Mouse (Mus musculus): ENCODE measurements at regions not wholly inside any gene's neighbourhood (a gene's known extent, or its start where the extent isn't known, plus 50 kb on each side); places are given as distances from the start of the nearest gene placed in this dataset.

DNA sequence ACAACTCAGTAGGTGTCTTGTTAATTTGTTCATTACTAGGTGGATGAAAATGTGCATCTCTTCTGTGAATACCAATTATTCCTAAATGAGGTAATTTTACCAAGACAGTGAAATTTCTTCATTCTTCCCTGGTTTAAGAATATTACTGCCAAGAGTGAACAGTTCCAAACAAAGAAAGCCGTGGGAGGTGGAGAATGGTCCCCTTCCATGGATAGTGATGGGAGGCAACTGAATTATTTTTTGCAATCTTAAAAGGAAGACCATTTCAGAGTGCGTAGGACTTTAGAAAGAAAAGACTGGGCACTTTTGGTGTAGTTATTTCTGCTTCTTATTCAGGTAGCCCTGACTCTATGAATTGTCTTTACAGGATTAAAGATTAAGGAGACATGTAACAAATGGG lies 2494.3 kb upstream of the Gm7489 start:
- H3K79me2 ChIP-seq (ENCODE audit: control insufficient read depth, insufficient read depth, low read length): no peaks in the 10 kb centered on the region
- no peaks in the 10 kb centered on the region for H3K36me3 ChIP-seq (ENCODE audit: control insufficient read depth, insufficient read depth, low read length)
- H3K9ac ChIP-seq (ENCODE audit: low read depth, low read length): no peak overlapping the region
- WGBS: 80% methylated on average over 2 of the region's 2 CpGs
- no peak for TF ChIP-seq POLR2A (IDR thresholded peaks at IDR 0.05; ENCODE audit: extremely low read depth, insufficient read depth, low read length)
- TF ChIP-seq CTCF (IDR thresholded peaks at IDR 0.05; ENCODE audit: low read depth, low read length): no peak
- H3K27ac ChIP-seq (replicated peaks; ENCODE audit: insufficient read depth, low read depth, low read length): no peak overlapping the region
- no peak for DNase-seq (ENCODE audit: extremely low read depth, low read depth, low spot score)
- no peak overlapping the region for H3K4me3 ChIP-seq (ENCODE audit: insufficient read depth, low read depth, low read length)
- no peaks in the 10 kb centered on the region for H3K27me3 ChIP-seq (ENCODE audit: control insufficient read depth, insufficient read depth, low read length)
- no peaks in the 10 kb centered on the region for H3K4me1 ChIP-seq (ENCODE audit: control insufficient read depth, insufficient read depth, low read length)

DNA sequence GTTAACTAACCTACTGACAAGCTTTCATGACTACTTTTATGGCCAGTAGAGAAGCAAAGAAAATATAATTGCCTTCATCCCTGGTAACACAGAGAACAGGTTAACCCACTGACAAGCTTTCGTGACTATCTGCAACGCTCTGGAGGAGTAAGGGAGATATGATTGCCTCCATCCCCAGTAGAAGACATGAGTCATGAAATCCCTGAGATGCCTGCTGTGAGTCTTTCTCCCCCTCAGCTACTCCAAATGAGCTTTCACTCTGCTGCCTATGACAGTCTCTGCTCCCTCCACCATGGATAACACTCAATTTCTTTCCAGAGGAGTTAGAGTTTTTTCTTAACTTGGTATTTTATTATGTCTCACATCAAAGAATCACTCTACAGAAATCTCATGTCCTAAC lies 2493.4 kb upstream of the Gm7489 start:
- no peak for TF ChIP-seq POLR2A (IDR thresholded peaks at IDR 0.05; ENCODE audit: extremely low read depth, insufficient read depth, low read length)
- no peak for TF ChIP-seq CTCF (IDR thresholded peaks at IDR 0.05; ENCODE audit: low read depth, low read length)
- no peak for DNase-seq (ENCODE audit: extremely low read depth, low read depth, low spot score)
- Histone ChIP-seq H3K27me3 (ENCODE audit: control insufficient read depth, insufficient read depth, low read length) (no peaks in the 10 kb centered on the region), H3K9ac (ENCODE audit: low read depth, low read length) (no peak overlapping the region), H3K27ac (replicated peaks; ENCODE audit: insufficient read depth, low read depth, low read length) (no peak overlapping the region), H3K36me3 (ENCODE audit: control insufficient read depth, insufficient read depth, low read length) (no peaks in the 10 kb centered on the region), H3K79me2 (ENCODE audit: control insufficient read depth, insufficient read depth, low read length) (no peaks in the 10 kb centered on the region), H3K4me1 (ENCODE audit: control insufficient read depth, insufficient read depth, low read length) (no peaks in the 10 kb centered on the region), H3K4me3 (ENCODE audit: insufficient read depth, low read depth, low read length) (no peak overlapping the region)
- 86% methylated on average over 2 of the region's 2 CpGs for WGBS

DNA sequence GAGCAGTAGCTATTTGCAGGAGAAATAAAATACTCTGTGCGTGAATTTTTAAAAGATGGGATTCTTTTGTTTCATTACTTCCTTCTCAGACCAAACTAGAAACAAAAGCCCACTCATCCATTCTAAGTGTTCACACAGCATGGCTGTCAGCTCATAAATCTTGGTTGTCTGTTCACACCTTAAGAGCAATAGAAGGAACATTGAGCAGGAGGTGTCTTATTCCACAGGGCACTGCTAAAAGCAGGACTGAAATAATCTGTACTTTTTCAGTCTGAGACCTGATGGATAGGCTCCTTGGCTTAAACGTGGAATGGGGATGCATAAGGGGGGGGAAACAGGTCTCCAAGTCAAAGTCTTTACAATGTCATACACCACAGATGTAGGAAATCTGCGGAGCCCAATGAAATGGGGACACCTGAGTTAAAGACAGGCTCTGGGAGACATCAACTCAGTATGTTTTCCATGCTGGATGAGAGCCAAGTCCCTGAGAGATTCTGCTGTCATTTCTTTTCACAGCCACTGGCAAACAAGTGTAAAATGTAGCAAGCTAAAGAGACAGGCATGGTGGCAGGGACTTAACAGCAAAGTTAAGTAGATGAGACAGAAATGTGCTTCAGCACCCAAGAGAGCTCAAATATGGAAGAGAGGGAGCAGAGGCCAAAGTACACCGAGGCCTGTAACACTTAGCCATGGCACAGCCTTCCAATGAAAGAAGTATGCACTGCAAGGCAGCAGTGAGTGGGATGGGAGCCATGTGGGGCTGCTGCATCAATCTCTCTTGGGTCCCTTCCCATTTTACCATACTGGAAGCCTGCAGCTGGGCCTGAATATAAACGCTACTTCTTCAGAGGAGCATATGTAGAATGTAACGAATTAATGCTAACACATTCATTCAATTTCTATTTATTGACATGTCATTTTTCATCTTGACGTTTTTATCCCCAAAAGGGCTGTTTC lies 2492.0 kb upstream of the Gm7489 start:
- no peak for DNase-seq (ENCODE audit: extremely low read depth, low read depth, low spot score)
- WGBS: 76% methylated on average over 7 of the region's 7 CpGs

GRCm38 (mm10) chr15:51395961-51396360 lies 2488.7 kb upstream of the Gm7489 start:
- TF ChIP-seq POLR2A (IDR thresholded peaks at IDR 0.05; ENCODE audit: extremely low read depth, insufficient read depth, low read length): no peak
- TF ChIP-seq CTCF (IDR thresholded peaks at IDR 0.05; ENCODE audit: low read depth, low read length): no peak
- no peaks in the 10 kb centered on the region for H3K27me3 ChIP-seq (ENCODE audit: control insufficient read depth, insufficient read depth, low read length)
- no peaks in the 10 kb centered on the region for H3K79me2 ChIP-seq (ENCODE audit: control insufficient read depth, insufficient read depth, low read length)
- H3K4me1 ChIP-seq (ENCODE audit: control insufficient read depth, insufficient read depth, low read length): no peaks in the 10 kb centered on the region
- H3K36me3 ChIP-seq (ENCODE audit: control insufficient read depth, insufficient read depth, low read length): no peaks in the 10 kb centered on the region
- H3K27ac ChIP-seq (replicated peaks; ENCODE audit: insufficient read depth, low read depth, low read length): no peak overlapping the region
- DNase-seq (ENCODE audit: extremely low read depth, low read depth, low spot score): no peak
- H3K4me3 ChIP-seq (ENCODE audit: insufficient read depth, low read depth, low read length): no peak overlapping the region
- WGBS: 71% methylated on average over 8 of the region's 8 CpGs
- H3K9ac ChIP-seq (ENCODE audit: low read depth, low read length): no peak overlapping the region

More for the DNA sequence above, 2492.0 kb upstream of the Gm7489 start:
- Histone ChIP-seq H3K79me2 (ENCODE audit: control insufficient read depth, insufficient read depth, low read length) (no peaks in the 10 kb centered on the region), H3K4me3 (ENCODE audit: insufficient read depth, low read depth, low read length) (no peak overlapping the region), H3K4me1 (ENCODE audit: control insufficient read depth, insufficient read depth, low read length) (no peaks in the 10 kb centered on the region), H3K9ac (ENCODE audit: low read depth, low read length) (no peak overlapping the region), H3K27ac (replicated peaks; ENCODE audit: insufficient read depth, low read depth, low read length) (no peak overlapping the region), H3K27me3 (ENCODE audit: control insufficient read depth, insufficient read depth, low read length) (no peaks in the 10 kb centered on the region), H3K36me3 (ENCODE audit: control insufficient read depth, insufficient read depth, low read length) (no peaks in the 10 kb centered on the region)
- no peak for TF ChIP-seq CTCF (IDR thresholded peaks at IDR 0.05; ENCODE audit: low read depth, low read length)
- TF ChIP-seq POLR2A (IDR thresholded peaks at IDR 0.05; ENCODE audit: extremely low read depth, insufficient read depth, low read length): no peak

GRCm38 (mm10) chr15:51403581-51403980 lies 2481.1 kb upstream of the Gm7489 start:
- DNase-seq (ENCODE audit: extremely low read depth, low read depth, low spot score): no peak
- WGBS: 85% methylated on average over 3 of the region's 3 CpGs
- no peak for TF ChIP-seq CTCF (IDR thresholded peaks at IDR 0.05; ENCODE audit: low read depth, low read length)
- no peak for TF ChIP-seq POLR2A (IDR thresholded peaks at IDR 0.05; ENCODE audit: extremely low read depth, insufficient read depth, low read length)
- Histone ChIP-seq H3K4me3 (ENCODE audit: insufficient read depth, low read depth, low read length) (no peak overlapping the region), H3K36me3 (ENCODE audit: control insufficient read depth, insufficient read depth, low read length) (no peaks in the 10 kb centered on the region), H3K4me1 (ENCODE audit: control insufficient read depth, insufficient read depth, low read length) (no peaks in the 10 kb centered on the region), H3K79me2 (ENCODE audit: control insufficient read depth, insufficient read depth, low read length) (no peaks in the 10 kb centered on the region), H3K27ac (replicated peaks; ENCODE audit: insufficient read depth, low read depth, low read length) (no peak overlapping the region), H3K9ac (ENCODE audit: low read depth, low read length) (no peak overlapping the region), H3K27me3 (ENCODE audit: control insufficient read depth, insufficient read depth, low read length) (no peaks in the 10 kb centered on the region)

DNA sequence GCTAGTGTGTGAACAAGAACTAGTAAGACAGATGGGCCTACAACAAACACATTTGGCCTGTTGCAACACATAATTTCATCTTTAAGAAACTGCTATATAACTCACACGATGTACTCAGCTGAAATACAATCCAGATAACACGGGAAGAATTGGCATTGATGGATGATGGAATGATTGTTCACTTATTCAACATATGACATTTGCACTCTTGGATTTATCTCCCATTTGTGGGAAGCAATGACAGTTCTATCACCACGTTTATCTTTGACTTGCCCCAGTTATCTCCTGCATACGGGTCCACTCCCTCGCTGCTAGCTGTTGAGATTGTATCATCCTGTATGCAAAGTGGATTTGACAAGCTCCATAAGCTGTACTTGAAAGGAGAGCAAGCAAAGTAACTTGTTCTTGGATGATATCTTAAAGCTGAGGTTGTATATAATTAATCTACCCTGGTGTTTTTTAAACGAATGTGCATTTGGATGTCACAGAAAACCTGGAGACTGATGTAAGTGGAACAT lies 2474.9 kb upstream of the Gm7489 start:
- no peak for DNase-seq (ENCODE audit: extremely low read depth, low read depth, low spot score)
- Histone ChIP-seq H3K27ac (replicated peaks; ENCODE audit: insufficient read depth, low read depth, low read length) (no peak overlapping the region), H3K79me2 (ENCODE audit: control insufficient read depth, insufficient read depth, low read length) (no peaks in the 10 kb centered on the region), H3K27me3 (ENCODE audit: control insufficient read depth, insufficient read depth, low read length) (no peaks in the 10 kb centered on the region), H3K4me3 (ENCODE audit: insufficient read depth, low read depth, low read length) (no peak overlapping the region), H3K36me3 (ENCODE audit: control insufficient read depth, insufficient read depth, low read length) (no peaks in the 10 kb centered on the region), H3K9ac (ENCODE audit: low read depth, low read length) (no peak overlapping the region), H3K4me1 (ENCODE audit: control insufficient read depth, insufficient read depth, low read length) (no peaks in the 10 kb centered on the region)
- WGBS: 63% methylated on average over 6 of the region's 6 CpGs
- TF ChIP-seq CTCF (IDR thresholded peaks at IDR 0.05; ENCODE audit: low read depth, low read length): no peak
- no peak for TF ChIP-seq POLR2A (IDR thresholded peaks at IDR 0.05; ENCODE audit: extremely low read depth, insufficient read depth, low read length)
